Comparison of ENCODE assay signal across 13 mouse cellular contexts in genomic region chr8:77288492-77288891, GRCm38 (mm10).
"Had no signal": no experiment of that assay in that cellular context is flagged by ENCODE, and none has a peak within 500 bp of the region (broad histone marks: within the 10 kb centered on the region; RNA-seq: fewer than 3 reads in every experiment).

No protein-coding gene starts in this region.

- ATAC-seq: liver, embryonic 12.5 days had no signal

- H3K4me1 ChIP-seq: liver, embryonic 12.5 days; neural tube, embryonic 13.5 days had no signal

- H3K4me2 ChIP-seq: limb, embryonic 15.5 days; liver, embryonic 12.5 days; lung, embryonic 14.5 days; neural tube, embryonic 13.5 days had no signal

- H3K9ac ChIP-seq: limb, embryonic 15.5 days; liver, embryonic 12.5 days; lung, embryonic 14.5 days; neural tube, embryonic 13.5 days had no signal

- DNase-seq: kidney, adult 9 months; kidney, postnatal 36 days; left cerebral cortex, postnatal 4 days; lung, postnatal 4 days; midbrain, embryonic 14.5 days; right cerebral cortex, postnatal 14 days; thymus, postnatal 4 days had no signal

- H3K36me3 ChIP-seq: limb, embryonic 15.5 days; liver, embryonic 12.5 days; midbrain, embryonic 10.5 days; neural tube, embryonic 13.5 days had no signal

- H3K27ac ChIP-seq: kidney, postnatal 0 days; limb, embryonic 15.5 days; liver, embryonic 12.5 days; midbrain, embryonic 10.5 days; neural tube, embryonic 13.5 days had no signal

- H3K4me3 ChIP-seq: limb, embryonic 15.5 days; liver, embryonic 12.5 days; midbrain, embryonic 10.5 days; neural tube, embryonic 13.5 days had no signal

- H3K9me3 ChIP-seq: limb, embryonic 15.5 days; liver, embryonic 12.5 days; midbrain, embryonic 10.5 days; neural tube, embryonic 13.5 days had no signal

- H3K27me3 ChIP-seq: limb, embryonic 15.5 days; liver, embryonic 12.5 days; neural tube, embryonic 13.5 days had no signal
